Mouse (Mus musculus): ENCODE measurements around the gene Tet3.

DNA sequence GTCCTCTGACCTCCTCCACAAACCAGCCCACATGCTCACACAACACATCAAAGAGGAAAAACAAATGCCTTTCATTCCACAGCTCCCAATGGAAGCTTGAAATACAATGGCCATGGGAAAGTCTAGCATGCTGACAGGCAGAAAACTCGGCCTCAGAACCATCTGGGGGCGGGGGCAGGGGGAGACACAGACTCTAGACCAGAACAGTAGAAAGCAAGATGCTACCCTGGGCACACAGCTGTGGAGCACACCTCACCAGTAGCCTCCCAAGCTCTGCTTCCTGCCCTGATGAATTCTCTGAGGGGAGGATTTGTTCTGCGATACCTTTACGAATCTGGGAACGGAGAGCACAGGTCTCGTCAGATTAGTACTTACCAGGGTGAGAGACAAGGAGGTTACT, 31.4 kb downstream of the Tet3 start:
- TF ChIP-seq CHD2 (IDR thresholded peaks at IDR 0.05; ENCODE audit: low read depth, low read length) (no peak), MAFK (IDR thresholded peaks at IDR 0.05; ENCODE audit: insufficient read depth, low read depth, low read length) (no peak), ZNF384 (IDR thresholded peaks at IDR 0.05; ENCODE audit: low read depth, low read length) (no peak), HCFC1 (IDR thresholded peaks at IDR 0.05; ENCODE audit: borderline replicate concordance, insufficient read depth, low read length) (no peak), ZC3H11A (IDR thresholded peaks at IDR 0.05; ENCODE audit: borderline replicate concordance, low read depth, low read length) (no peak)

Data from ES-E14 (cell line).